ENCODE assay signal across 14 mouse cellular contexts in the genomic region with DNA sequence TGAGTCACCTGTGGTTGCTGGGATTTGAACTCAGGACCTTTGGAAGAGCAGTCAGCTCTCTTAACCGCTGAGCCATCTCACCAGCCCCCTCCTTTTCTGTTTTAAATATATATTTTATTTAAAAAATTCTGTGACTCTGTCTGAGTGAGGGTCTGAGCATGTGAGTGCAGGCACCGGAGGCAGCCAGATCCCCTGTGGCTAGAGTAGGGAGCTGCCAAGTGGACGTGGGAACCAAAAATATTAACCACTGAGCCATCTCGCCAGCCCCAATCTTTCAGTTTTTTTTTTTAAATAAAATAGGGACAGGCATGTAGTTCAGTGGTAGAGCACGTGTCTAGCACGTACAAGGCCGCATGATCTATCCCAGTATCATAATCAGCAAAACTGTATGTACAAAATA.
"Had no signal": no experiment of that assay in that cellular context is flagged by ENCODE, and none has a peak within 500 bp of the region (broad histone marks: within the 10 kb centered on the region; RNA-seq: fewer than 3 reads in every experiment).

No protein-coding gene starts in this region.

- DNase-seq: cerebellum, adult 9-10 months; cerebellum, adult 9-11 months; cerebellum, postnatal 25 days; cerebellum, postnatal 36 days; embryo, embryonic 11 days; forebrain, postnatal 0 days; gastrocnemius, adult 2 months; gastrocnemius, postnatal 10 days; gastrocnemius, postnatal 14 days; gastrocnemius, postnatal 25 days; gastrocnemius, postnatal 36 days; heart, adult 11 months; heart, adult 18-20 months; heart, adult 2 months had no signal
